In the genomic region with DNA sequence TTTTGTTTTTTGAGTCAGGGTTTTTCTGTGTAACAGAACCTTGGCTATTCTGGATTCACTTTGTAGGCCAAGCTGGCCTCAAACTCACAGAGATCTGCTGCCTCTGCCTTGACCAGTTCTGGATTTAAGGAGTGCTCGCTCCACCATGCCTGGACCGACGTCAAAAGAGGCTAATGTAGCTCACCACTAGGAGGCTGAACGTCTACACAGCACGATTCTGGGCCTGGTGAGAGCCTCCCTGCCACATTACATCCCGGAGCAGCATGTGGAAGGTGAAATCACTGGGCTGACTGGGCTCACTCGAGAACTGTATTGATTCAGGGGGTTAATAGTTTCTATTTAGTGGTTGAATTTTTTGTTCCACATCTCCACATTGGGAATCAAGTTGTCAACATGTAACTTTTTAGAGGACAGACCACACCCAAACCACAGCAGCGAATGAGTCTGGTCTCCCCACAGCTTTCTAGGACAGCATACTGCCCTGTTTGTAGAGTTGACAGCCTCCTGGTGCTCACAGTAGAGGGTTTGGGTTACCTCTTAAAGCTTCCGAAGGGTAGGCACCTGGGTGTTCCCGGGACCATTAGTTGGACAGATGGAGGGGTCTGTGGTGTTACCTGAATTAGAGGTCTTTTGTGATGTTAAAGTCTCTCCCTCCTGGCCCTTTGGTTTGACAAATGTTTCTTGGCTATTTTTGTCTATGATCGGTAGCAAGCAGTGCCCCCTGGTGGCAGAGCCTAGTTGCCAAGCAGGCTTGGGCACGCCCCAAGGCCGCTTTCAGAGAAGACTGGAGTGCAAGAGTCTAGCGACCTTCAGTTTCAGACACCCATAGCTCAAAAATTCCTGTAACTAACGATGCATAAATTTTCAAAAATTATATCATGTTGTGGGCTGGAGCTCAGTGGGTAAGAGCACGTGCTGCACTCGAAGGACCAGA, we compare ENCODE assay signal across 8 mouse cellular contexts. TPM values are rescaled to one million over a fixed set of nuclear protein-coding genes. Genes with fewer than 3 reads are reported as not detected.
DNase-seq lines count a peak whose midpoint lies in the region; ATAC-seq lines count a peak whose summit lies in the region.

No protein-coding gene starts in this region.

- H3K27me3 ChIP-seq in hindbrain, embryonic 11.5 days (ENCODE audit: control insufficient read depth, insufficient read depth, low read length): no peaks in the 10 kb centered on the region
- no peaks in the 10 kb centered on the region; the same call in 1 of the 2 replicates for H3K27me3 ChIP-seq in hindbrain, embryonic 16.5 days (replicated peaks; ENCODE audit: control insufficient read depth, insufficient read depth, low read length)
- H3K27me3 ChIP-seq in embryonic facial prominence, embryonic 14.5 days (replicated peaks; ENCODE audit: control insufficient read depth, insufficient read depth, low read length): no peaks in the 10 kb centered on the region
- H3K27me3 ChIP-seq in limb, embryonic 10.5 days (ENCODE audit: low read depth, poor library complexity, severe bottlenecking): peaks cover 7% of the 10 kb centered on the region

- H3K27ac ChIP-seq in hindbrain, embryonic 11.5 days (ENCODE audit: low read depth, low read length): no peak overlapping the region
- H3K27ac ChIP-seq in hindbrain, embryonic 16.5 days (ENCODE audit: low read depth, low read length): no peak overlapping the region
- no peak overlapping the region for H3K27ac ChIP-seq in embryonic facial prominence, embryonic 14.5 days (replicated peaks; ENCODE audit: low read depth, low read length)
- H3K27ac ChIP-seq in limb, embryonic 10.5 days: no peak overlapping the region

- H3K4me1 ChIP-seq in hindbrain, embryonic 11.5 days (replicated peaks; ENCODE audit: control insufficient read depth, insufficient read depth, low read length): no peaks in the 10 kb centered on the region
- no peaks in the 10 kb centered on the region for H3K4me1 ChIP-seq in hindbrain, embryonic 16.5 days (ENCODE audit: control insufficient read depth, insufficient read depth, low read depth, low read length)
- H3K4me1 ChIP-seq in embryonic facial prominence, embryonic 14.5 days (ENCODE audit: control insufficient read depth, insufficient read depth, low read length): no peaks in the 10 kb centered on the region
- no peaks in the 10 kb centered on the region for H3K4me1 ChIP-seq in limb, embryonic 10.5 days

- no peak overlapping the region for H3K9ac ChIP-seq in hindbrain, embryonic 11.5 days (ENCODE audit: low read depth, low read length)
- no peak overlapping the region for H3K9ac ChIP-seq in hindbrain, embryonic 16.5 days (ENCODE audit: low read depth, low read length)
- no peak overlapping the region for H3K9ac ChIP-seq in embryonic facial prominence, embryonic 14.5 days (ENCODE audit: low read depth, low read length)

- H3K36me3 ChIP-seq in hindbrain, embryonic 11.5 days (ENCODE audit: control insufficient read depth, insufficient read depth, low read length): no peaks in the 10 kb centered on the region
- no peaks in the 10 kb centered on the region for H3K36me3 ChIP-seq in hindbrain, embryonic 16.5 days (ENCODE audit: control insufficient read depth, insufficient read depth, low read length)
- H3K36me3 ChIP-seq in embryonic facial prominence, embryonic 14.5 days (ENCODE audit: control insufficient read depth, insufficient read depth, low read length): no peaks in the 10 kb centered on the region
- H3K36me3 ChIP-seq in limb, embryonic 10.5 days: no peaks in the 10 kb centered on the region

- no peak for ATAC-seq in hindbrain, embryonic 11.5 days (ENCODE audit: low FRiP score)
- no peak for ATAC-seq in hindbrain, embryonic 16.5 days
- 0 out of 2 replicates have a peak, but pooled peaks have one; percentile 41 for ATAC-seq in embryonic facial prominence, embryonic 14.5 days (ENCODE audit: low read depth)

- H3K9me3 ChIP-seq in hindbrain, embryonic 11.5 days (ENCODE audit: control insufficient read depth, low read length): no peaks in the 10 kb centered on the region
- no peaks in the 10 kb centered on the region for H3K9me3 ChIP-seq in hindbrain, embryonic 16.5 days (ENCODE audit: control insufficient read depth, low read length)
- H3K9me3 ChIP-seq in embryonic facial prominence, embryonic 14.5 days (ENCODE audit: control insufficient read depth, low read length): no peaks in the 10 kb centered on the region
- H3K9me3 ChIP-seq in limb, embryonic 10.5 days (replicated peaks): no peaks in the 10 kb centered on the region

- no peak overlapping the region for H3K4me2 ChIP-seq in hindbrain, embryonic 11.5 days (replicated peaks; ENCODE audit: low read depth, low read length)
- H3K4me2 ChIP-seq in hindbrain, embryonic 16.5 days (ENCODE audit: low read length): no peak overlapping the region
- no peak overlapping the region for H3K4me2 ChIP-seq in embryonic facial prominence, embryonic 14.5 days (ENCODE audit: low read depth, low read length)

- 39% methylated on average over 17 of the region's 17 CpGs for WGBS in hindbrain, embryonic 11.5 days
- 35% methylated on average over 17 of the region's 17 CpGs for WGBS in hindbrain, embryonic 16.5 days
- 34% methylated on average over 17 of the region's 17 CpGs for WGBS in embryonic facial prominence, embryonic 14.5 days
- WGBS in limb, embryonic 10.5 days: 39% methylated on average over 17 of the region's 17 CpGs

- DNase-seq in hindbrain, embryonic 11.5 days (ENCODE audit: low spot score): peak; percentile 79
- peak; percentile 86 to 89 for DNase-seq in adrenal gland, postnatal 36 days
- DNase-seq in embryonic facial prominence, embryonic 14.5 days (ENCODE audit: low spot score): peak; percentile 67
- DNase-seq in kidney, adult 18-20 months: peak; percentile 73
- DNase-seq in limb, embryonic 10.5 days (ENCODE audit: low spot score): peak; percentile 82
- DNase-seq in ovary, postnatal 10 days (ENCODE audit: low spot score): peak; percentile 35
- DNase-seq in thymus, postnatal 10 days (ENCODE audit: low spot score in 2 of 2): peak; percentile 62 to 85

- H3K4me3 ChIP-seq in hindbrain, embryonic 11.5 days (ENCODE audit: low read depth, low read length): no peak overlapping the region
- no peak overlapping the region for H3K4me3 ChIP-seq in hindbrain, embryonic 16.5 days (ENCODE audit: low read length)
- H3K4me3 ChIP-seq in embryonic facial prominence, embryonic 14.5 days (ENCODE audit: low read depth, low read length): no peak overlapping the region
- no peak overlapping the region for H3K4me3 ChIP-seq in limb, embryonic 10.5 days

RNA-seq across cellular contexts. Expression of gene Sept5, which starts 48.3 kb away (rescaled TPM):
- polyA plus RNA-seq in hindbrain, embryonic 11.5 days (2014; fragmentation: Nextera tagmentation; extraction: Ambion mirVana): 63.4 and 64.4 TPM in 2 replicates
- polyA plus RNA-seq in hindbrain, embryonic 16.5 days (2015; fragmentation: Nextera tagmentation; extraction: Ambion mirVana): 230 and 249 TPM in 2 replicates
- 10 to 100 TPM in 1 of 2 experiments, 1 to 10 TPM in 1; 9.6 to 10.9 TPM for total RNA-seq in adrenal gland, postnatal 36 days (2021)
- polyA plus RNA-seq in embryonic facial prominence, embryonic 14.5 days (2014; fragmentation: Nextera tagmentation; extraction: Ambion mirVana): 34.1 and 43.5 TPM in 2 replicates
- 19.4 and 29.1 TPM in 2 replicates for polyA plus RNA-seq in limb, embryonic 10.5 days (2016; fragmentation: Nextera tagmentation; extraction: Ambion mirVana)

RNA-seq across cellular contexts. Expression of gene Gm49601, which starts 51.8 kb away (rescaled TPM):
- 3.9 and 6.0 TPM in 2 replicates for polyA plus RNA-seq in hindbrain, embryonic 11.5 days (2014; fragmentation: Nextera tagmentation; extraction: Ambion mirVana)
- polyA plus RNA-seq in hindbrain, embryonic 16.5 days (2015; fragmentation: Nextera tagmentation; extraction: Ambion mirVana): 18.7 and 22.6 TPM in 2 replicates
- total RNA-seq in adrenal gland, postnatal 36 days (2021): 1 to 10 TPM; 1.1 to 4.9 TPM
- polyA plus RNA-seq in embryonic facial prominence, embryonic 14.5 days (2014; fragmentation: Nextera tagmentation; extraction: Ambion mirVana): 2.4 and 2.6 TPM in 2 replicates
- polyA plus RNA-seq in limb, embryonic 10.5 days (2016; fragmentation: Nextera tagmentation; extraction: Ambion mirVana): 2.3 and 4.7 TPM in 2 replicates

RNA-seq across cellular contexts. Expression of gene Gp1bb, which starts 55.8 kb away (rescaled TPM):
- polyA plus RNA-seq in hindbrain, embryonic 11.5 days (2014; fragmentation: Nextera tagmentation; extraction: Ambion mirVana): 8.9 and 9.5 TPM in 2 replicates
- polyA plus RNA-seq in hindbrain, embryonic 16.5 days (2015; fragmentation: Nextera tagmentation; extraction: Ambion mirVana): 9.6 and 9.7 TPM in 2 replicates
- under 1 TPM in 1 of 2 experiments, not detected in 1; 0.60 TPM for total RNA-seq in adrenal gland, postnatal 36 days (2021)
- 3.0 and 3.1 TPM in 2 replicates for polyA plus RNA-seq in embryonic facial prominence, embryonic 14.5 days (2014; fragmentation: Nextera tagmentation; extraction: Ambion mirVana)
- polyA plus RNA-seq in limb, embryonic 10.5 days (2016; fragmentation: Nextera tagmentation; extraction: Ambion mirVana): 1.8 and 2.8 TPM in 2 replicates

Comparison
In these comparisons a context has a peak if more than half of its experiments do, and no peak if none do; other contexts are left out.
1. DNase-seq: peak in every context shown above with its lines; median percentile 88 in adrenal gland, postnatal 36 days; 82 in limb, embryonic 10.5 days; 79 in hindbrain, embryonic 11.5 days; 74 in thymus, postnatal 10 days; 73 in kidney, adult 18-20 months; 67 in embryonic facial prominence, embryonic 14.5 days; 35 in ovary, postnatal 10 days.